Mouse (Mus musculus) cerebellum, adult 2 months (tissue): Measurements from ENCODE around the gene Speer4f1.
"Not testable (repeated sequence)": the region's sequence is repeated elsewhere in the genome, so short reads cannot be mapped to it uniquely, and the experiment has no call there.

ENCODE experiments used
- CTCF ChIP-seq: fragments of 200-500 bp; IDR thresholded peaks from 2 replicates; pipeline ENCODE4 v1.5.1; 2011; ENCODE audit warnings: low read depth, mild to moderate bottlenecking, control low read depth, low read length, moderate library complexity, borderline replicate concordance; ENCODE audit not compliant: insufficient read depth
- POLR2A ChIP-seq: fragments of 200-500 bp; IDR thresholded peaks from 2 replicates; pipeline ENCODE4 v1.6.1; 2011; ENCODE audit warnings: low read length, control low read depth, borderline replicate concordance; ENCODE audit not compliant: insufficient read depth

GRCm38 (mm10) chr5:17468120-17468519 lies 7.8 kb upstream of the Speer4f1 start:
- not testable (repeated sequence) for TF ChIP-seq CTCF, POLR2A
